8 mouse cellular contexts compared by ENCODE assay signal in genomic region chr1:180568761-180569452, GRCm38 (mm10). TPM values are rescaled to one million over a fixed set of nuclear protein-coding genes. Genes with fewer than 3 reads are reported as not detected.
DNase-seq lines count a peak whose midpoint lies in the region; ATAC-seq and TF ChIP-seq lines count a peak whose summit lies in the region.

Parp1 (plus strand) TSS chr1:180568924.

- H3K9me3 ChIP-seq in E14TG2a.4 (ENCODE audit: low read length) = peaks cover 20% of the 10 kb centered on the region
- H3K9me3 ChIP-seq in forebrain, embryonic 13.5 days (replicated peaks) = no peaks in the 10 kb centered on the region
- H3K9me3 ChIP-seq in liver, postnatal 0 days (ENCODE audit: low read length) = no peaks in the 10 kb centered on the region
- no peaks in the 10 kb centered on the region for H3K9me3 ChIP-seq in neural tube, embryonic 14.5 days (ENCODE audit: control insufficient read depth, low read length)

- intact Hi-C loops in heart, postnatal 10 days (cut with DNase I) = loop anchor here (5.0 kb wide), 1 partner anchor 73 kb away; the partner anchor contains the start of gene Lin9

- peaks cover 60% of the 10 kb centered on the region for H3K4me1 ChIP-seq in E14TG2a.4 (replicated peaks; ENCODE audit: low read depth, low read length)
- H3K4me1 ChIP-seq in forebrain, embryonic 13.5 days = peaks cover 25% of the 10 kb centered on the region
- H3K4me1 ChIP-seq in liver, postnatal 0 days (ENCODE audit: insufficient read depth) = peaks cover 26% of the 10 kb centered on the region
- peaks cover 17% of the 10 kb centered on the region for H3K4me1 ChIP-seq in neural tube, embryonic 14.5 days (ENCODE audit: control insufficient read depth, insufficient read depth, low read length)

- TF ChIP-seq EP300 in liver, postnatal 0 days (IDR thresholded peaks at IDR 0.05; ENCODE audit: low read depth) = 0 out of 2 replicates have a peak, but pooled peaks have one; percentile 4

- H3K36me3 ChIP-seq in E14TG2a.4 (ENCODE audit: insufficient read depth, low read length) = peaks cover 32% of the 10 kb centered on the region
- H3K36me3 ChIP-seq in forebrain, embryonic 13.5 days (ENCODE audit: poor library complexity, severe bottlenecking) = peaks cover 26% of the 10 kb centered on the region
- peaks cover 6% of the 10 kb centered on the region; the same call in 1 of the 2 replicates for H3K36me3 ChIP-seq in liver, postnatal 0 days (replicated peaks; ENCODE audit: insufficient read depth, low read length)
- H3K36me3 ChIP-seq in neural tube, embryonic 14.5 days (ENCODE audit: control insufficient read depth, insufficient read depth, low read length) = no peaks in the 10 kb centered on the region

- no peak for TF ChIP-seq CTCF in E14TG2a.4 (conservative IDR thresholded peaks at IDR 0.05; ENCODE audit: low read length)
- TF ChIP-seq CTCF in liver, postnatal 0 days (IDR thresholded peaks at IDR 0.05; ENCODE audit: low read depth) = no peak

- peak within 1 kb of the TSS; percentile 99 for H3K4me3 ChIP-seq in E14TG2a.4 (replicated peaks; ENCODE audit: low read length)
- peak within 1 kb of the TSS; percentile 70 for H3K4me3 ChIP-seq in forebrain, embryonic 13.5 days
- H3K4me3 ChIP-seq in liver, postnatal 0 days (ENCODE audit: low read depth, low read length) = peak within 1 kb of the TSS; percentile 79
- H3K4me3 ChIP-seq in neural tube, embryonic 14.5 days (ENCODE audit: low read depth, low read length) = peak within 1 kb of the TSS; percentile 80

- DNase-seq in c-Kit-positive CD71-positive TER-119-positive erythroid progenitor cells, embryonic 14.5 days (ENCODE audit: low spot score) = peak; percentile 88
- peak; percentile 98 for DNase-seq in heart, postnatal 10 days
- DNase-seq in large intestine, adult 2 months (ENCODE audit: low read depth, low spot score) = no peak
- DNase-seq in liver, postnatal 0 days = peak; percentile 96
- peak; percentile 99 for DNase-seq in testis, postnatal 10 days (ENCODE audit: low spot score)

- peak within 1 kb of the TSS; percentile 95 for H3K27ac ChIP-seq in forebrain, embryonic 13.5 days
- peak within 1 kb of the TSS; percentile 75 for H3K27ac ChIP-seq in liver, postnatal 0 days (ENCODE audit: low read depth)
- H3K27ac ChIP-seq in neural tube, embryonic 14.5 days (ENCODE audit: low read depth, low read length) = peak within 1 kb of the TSS; percentile 83

- no peaks in the 10 kb centered on the region for H3K27me3 ChIP-seq in E14TG2a.4 (ENCODE audit: insufficient read depth, low read length)
- H3K27me3 ChIP-seq in forebrain, embryonic 13.5 days = no peaks in the 10 kb centered on the region
- no peaks in the 10 kb centered on the region for H3K27me3 ChIP-seq in liver, postnatal 0 days (ENCODE audit: insufficient read depth, low read length)
- H3K27me3 ChIP-seq in neural tube, embryonic 14.5 days (ENCODE audit: control insufficient read depth, insufficient read depth, low read length) = no peaks in the 10 kb centered on the region

- peak within 1 kb of the TSS; percentile 89 for H3K4me2 ChIP-seq in forebrain, embryonic 13.5 days
- peak within 1 kb of the TSS; percentile 100 for H3K4me2 ChIP-seq in liver, postnatal 0 days (ENCODE audit: low read depth, low read length)
- peak within 1 kb of the TSS; percentile 91 for H3K4me2 ChIP-seq in neural tube, embryonic 14.5 days (ENCODE audit: low read depth, low read length)

- peak within 1 kb of the TSS; percentile 84 for H3K9ac ChIP-seq in forebrain, embryonic 13.5 days
- H3K9ac ChIP-seq in liver, postnatal 0 days (replicated peaks) = peak within 1 kb of the TSS; percentile 70
- peak within 1 kb of the TSS; percentile 76 for H3K9ac ChIP-seq in neural tube, embryonic 14.5 days (replicated peaks; ENCODE audit: low read depth, low read length)

- WGBS in forebrain, embryonic 13.5 days = under 1% methylated on average over 63 of the region's 67 CpGs
- under 1% methylated on average over 67 of the region's 67 CpGs for WGBS in large intestine, adult 2 months
- 5% methylated on average over 53 of the region's 67 CpGs for WGBS in liver, postnatal 0 days (ENCODE audit: insufficient replicate concordance)
- WGBS in neural tube, embryonic 14.5 days = under 1% methylated on average over 65 of the region's 67 CpGs

- peak; percentile 98 for ATAC-seq in forebrain, embryonic 13.5 days
- peak; percentile 95 for ATAC-seq in liver, postnatal 0 days
- ATAC-seq in neural tube, embryonic 14.5 days (ENCODE audit: low read depth) = peak; percentile 98

RNA-seq across cellular contexts. Expression of gene Parp1, which starts in this region (rescaled TPM):
- polyA plus RNA-seq in forebrain, embryonic 13.5 days (2015; fragmentation: Nextera tagmentation; extraction: Ambion mirVana) = 180 and 199 TPM in 2 replicates
- 10 to 100 TPM; 68.4 to 80.8 TPM for total RNA-seq in heart, postnatal 10 days (2021)
- 17.2 and 18.9 TPM in 2 replicates for polyA plus RNA-seq in large intestine, adult 2 months (2012; rRNA removed)
- polyA plus RNA-seq in liver, postnatal 0 days (2015; fragmentation: Nextera tagmentation; extraction: Ambion mirVana) = 18.9 and 23.3 TPM in 2 replicates
- polyA plus RNA-seq in neural tube, embryonic 14.5 days (2014; fragmentation: Nextera tagmentation; extraction: Ambion mirVana) = 76.2 and 107 TPM in 2 replicates
